Mouse (Mus musculus): ENCODE data around the gene Olfr1366.

DNA sequence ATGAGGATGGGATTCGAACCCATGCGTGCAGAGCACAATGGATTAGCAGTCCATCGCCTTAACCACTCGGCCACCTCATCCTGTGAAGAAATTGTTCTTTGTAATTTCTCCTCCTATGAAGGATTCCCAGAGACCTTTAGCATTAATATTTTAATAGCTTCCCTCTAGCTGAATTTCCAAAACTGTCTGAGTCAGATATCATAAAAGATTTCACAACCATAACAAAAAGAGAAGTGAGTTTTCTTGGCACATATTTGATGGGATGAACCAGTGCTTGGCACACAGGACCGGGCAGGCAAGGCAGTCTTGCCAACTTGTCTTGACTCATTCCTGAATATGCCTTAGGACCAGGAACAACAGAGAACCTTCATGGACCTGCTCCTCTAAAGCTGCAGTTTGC lies 49.8 kb downstream of the Olfr1366 start:
- TF ChIP-seq POLR2A (IDR thresholded peaks at IDR 0.05; ENCODE audit: insufficient read depth, low read depth, low read length) (no peak), CTCF (IDR thresholded peaks at IDR 0.05) (no peak), EP300 (IDR thresholded peaks at IDR 0.05; ENCODE audit: insufficient read depth, low read depth, low read length) (no peak)

All from heart, adult 2 months (tissue).